Mouse (Mus musculus) intestine, postnatal 0 days (tissue): ENCODE results near the gene Ccdc114. TPM values are rescaled to one million over a fixed set of nuclear protein-coding genes. Genes with fewer than 3 reads are reported as not detected.
"Not testable (repeated sequence)": the region's sequence is repeated elsewhere in the genome, so short reads cannot be mapped to it uniquely, and the experiment has no call there.

ENCODE experiments used
- ATAC-seq: fragments of 200-750 bp; cut with Nextera tagmentation; 2 replicates; pipeline ENCODE4 v1.8.0; 2017; ENCODE audit warnings: mild to moderate bottlenecking, moderate TSS enrichment, moderate library complexity
- H3K27ac ChIP-seq: fragments of 300-500 bp; sonication (generic); 2 replicates; pipeline ENCODE4 v1.5.1; 2014; ENCODE audit warnings: mild to moderate bottlenecking, low read depth, low read length, moderate library complexity
- H3K27me3 ChIP-seq: fragments of 300-500 bp; sonication (generic); replicated peaks from 2 replicates; pipeline ENCODE4 v1.6.1; 2014; ENCODE audit warnings: low read length, mixed read lengths; ENCODE audit not compliant: control insufficient read depth, insufficient read depth
- H3K36me3 ChIP-seq: fragments of 300-500 bp; sonication (generic); 2 replicates; pipeline ENCODE4 v1.6.1; 2014; ENCODE audit warnings: mild to moderate bottlenecking, moderate library complexity; ENCODE audit not compliant: control insufficient read depth, insufficient read depth
- H3K4me1 ChIP-seq: fragments of 300-500 bp; sonication (generic); replicated peaks from 2 replicates; pipeline ENCODE4 v1.6.1; 2014; ENCODE audit warnings: antibody characterized with exemption, low read length, mixed read lengths; ENCODE audit not compliant: control insufficient read depth, insufficient read depth
- H3K4me2 ChIP-seq: fragments of 300-500 bp; sonication (generic); replicated peaks from 2 replicates; pipeline ENCODE4 v1.6.1; 2014; ENCODE audit warnings: low read depth, mild to moderate bottlenecking, moderate library complexity
- H3K4me3 ChIP-seq: fragments of 300-500 bp; sonication (generic); 2 replicates; pipeline ENCODE4 v1.5.1; 2014; ENCODE audit warnings: low read depth, low read length
- H3K9ac ChIP-seq: fragments of 300-500 bp; sonication (generic); 2 replicates; pipeline ENCODE4 v1.6.1; 2014; ENCODE audit warnings: mild to moderate bottlenecking, low read depth, low read length
- H3K9me3 ChIP-seq: fragments of 300-500 bp; sonication (generic); 2 replicates; pipeline ENCODE4 v1.6.1; 2016; ENCODE audit warnings: mixed run types; ENCODE audit not compliant: control insufficient read depth
- CTCF ChIP-seq: sonication (generic); IDR thresholded peaks from 2 replicates; pipeline ENCODE4 v1.5.1; 2016; ENCODE audit warnings: low read depth, mild to moderate bottlenecking, control low read depth, antibody characterized with exemption, moderate library complexity
- WGBS: fragments of 180-500 bp; shearing (Covaris S2); extraction: QIAGEN DNeasy Blood & Tissue Kit; methylation state at CpG from one replicate; pipeline ENCODE4 v1.1.7; 2014; 5-methylcytosine and 5-hydroxymethylcytosine counted together
- polyA plus RNA-seq: library from polyadenylated mRNA; unstranded; fragments of >200 nt; fragmentation: Nextera tagmentation; extraction: Ambion mirVana; gene quantifications from 2 replicates; pipeline ENCODE4 v1.2.1, GENCODE M21; 2015

Ccdc114 gene
- polyA plus RNA-seq, 1 experiment from 2014 or later, result 2.9 TPM

GRCm38 (mm10) chr7:45928626-45929295 is 4.9 kb downstream of the Ccdc114 start:
- Histone ChIP-seq H3K4me2 (no peak overlapping the region), H3K4me3 (no peak overlapping the region), H3K27ac (no peak overlapping the region), H3K9me3 (no peaks in the 10 kb centered on the region), H3K36me3 (no peaks in the 10 kb centered on the region), H3K9ac (no peak overlapping the region), H3K4me1 (no peaks in the 10 kb centered on the region), H3K27me3 (no peaks in the 10 kb centered on the region)
- WGBS, result 27% methylated on average over 17 of the region's 23 CpGs
- TF ChIP-seq CTCF, result no peak
- no peak for ATAC-seq

- peak; percentile 44 for TF ChIP-seq CTCF
- no peaks in the 10 kb centered on the region for H3K27me3 ChIP-seq
- H3K9me3 ChIP-seq, result no peaks in the 10 kb centered on the region
- no peak for ATAC-seq
- no peak overlapping the region for H3K4me2 ChIP-seq
- no peak overlapping the region for H3K27ac ChIP-seq
- no peak overlapping the region for H3K9ac ChIP-seq
- no peaks in the 10 kb centered on the region for H3K4me1 ChIP-seq
- 94% methylated on average over 1 of the region's 1 CpGs for WGBS
- H3K36me3 ChIP-seq, result no peaks in the 10 kb centered on the region
- H3K4me3 ChIP-seq, result no peak overlapping the region
These were observed 5.8 kb downstream of the Ccdc114 start for GRCm38 (mm10) chr7:45929688-45930087.

- not testable (repeated sequence) for H3K27me3 ChIP-seq, H3K27ac ChIP-seq, H3K4me2 ChIP-seq, H3K4me3 ChIP-seq, H3K4me1 ChIP-seq, ATAC-seq, H3K9ac ChIP-seq, H3K36me3 ChIP-seq, H3K9me3 ChIP-seq
- WGBS, result 89% methylated on average over 12 of the region's 12 CpGs
These were observed 9.9 kb downstream of the Ccdc114 start for GRCm38 (mm10) chr7:45933766-45934165.

- Histone ChIP-seq H3K4me3 (no peak overlapping the region), H3K27ac (no peak overlapping the region), H3K9ac (no peak overlapping the region), H3K27me3 (no peaks in the 10 kb centered on the region), H3K4me1 (no peaks in the 10 kb centered on the region), H3K9me3 (no peaks in the 10 kb centered on the region), H3K4me2 (no peak overlapping the region), H3K36me3 (no peaks in the 10 kb centered on the region)
- ATAC-seq, result 0 out of 2 replicates have a peak, but pooled peaks have one; percentile 29
- TF ChIP-seq CTCF, result peak; percentile 87
- WGBS, result 21% methylated on average over 7 of the region's 7 CpGs
These were observed 11.2 kb downstream of the Ccdc114 start for GRCm38 (mm10) chr7:45935114-45935513.

- H3K9me3 ChIP-seq, result no peaks in the 10 kb centered on the region
- ATAC-seq, result no peak
- 46% methylated on average over 2 of the region's 2 CpGs for WGBS
- TF ChIP-seq CTCF, result no peak
- no peaks in the 10 kb centered on the region for H3K27me3 ChIP-seq
- no peaks in the 10 kb centered on the region for H3K4me1 ChIP-seq
- H3K4me2 ChIP-seq, result no peak overlapping the region
- H3K27ac ChIP-seq, result no peak overlapping the region
- H3K4me3 ChIP-seq, result no peak overlapping the region
- no peak overlapping the region for H3K9ac ChIP-seq
- H3K36me3 ChIP-seq, result no peaks in the 10 kb centered on the region; the same call in 1 of the 2 replicates
These were observed 16.0 kb downstream of the Ccdc114 start for GRCm38 (mm10) chr7:45939836-45940235.

- Histone ChIP-seq H3K27ac (no peak overlapping the region), H3K36me3 (no peaks in the 10 kb centered on the region; the same call in 1 of the 2 replicates), H3K4me2 (no peak overlapping the region), H3K27me3 (no peaks in the 10 kb centered on the region), H3K9me3 (no peaks in the 10 kb centered on the region), H3K9ac (no peak overlapping the region), H3K4me1 (no peaks in the 10 kb centered on the region), H3K4me3 (no peak overlapping the region)
- ATAC-seq, result no peak
- TF ChIP-seq CTCF, result no peak
- 79% methylated on average over 9 of the region's 9 CpGs for WGBS
These were observed 18.1 kb downstream of the Ccdc114 start for GRCm38 (mm10) chr7:45941986-45942385.
